Mouse (Mus musculus) midbrain, embryonic 13.5 days (tissue): ENCODE measurements at regions not wholly inside any gene's neighbourhood (a gene's known extent, or its start where the extent isn't known, plus 50 kb on each side); places are given as distances from the start of the nearest gene placed in this dataset.
"Not testable (repeated sequence)": the region's sequence is repeated elsewhere in the genome, so short reads cannot be mapped to it uniquely, and the experiment has no call there.

Source experiments
- ATAC-seq: fragments of 200-750 bp; cut with Nextera tagmentation; 2 replicates; pipeline ENCODE4 v1.8.0; 2017; ENCODE audit warnings: mild to moderate bottlenecking, moderate TSS enrichment, moderate library complexity
- H3K27ac ChIP-seq: fragments of 300-500 bp; sonication (generic); 2 replicates; pipeline ENCODE4 v1.5.1; 2015; ENCODE audit warnings: inconsistent platforms, mild to moderate bottlenecking, moderate library complexity
- H3K27me3 ChIP-seq: fragments of 300-500 bp; sonication (generic); 2 replicates; pipeline ENCODE4 v1.6.1; 2015; ENCODE audit warnings: mild to moderate bottlenecking, inconsistent platforms
- H3K36me3 ChIP-seq: fragments of 300-500 bp; sonication (generic); 2 replicates; pipeline ENCODE4 v1.6.1; 2015; ENCODE audit warnings: mild to moderate bottlenecking, inconsistent platforms
- H3K4me1 ChIP-seq: fragments of 300-500 bp; sonication (generic); replicated peaks from 2 replicates; pipeline ENCODE4 v1.6.1; 2015; ENCODE audit warnings: inconsistent platforms
- H3K4me2 ChIP-seq: fragments of 300-500 bp; sonication (generic); replicated peaks from 2 replicates; pipeline ENCODE4 v1.6.1; 2015; ENCODE audit warnings: moderate library complexity, mild to moderate bottlenecking, inconsistent platforms
- H3K4me3 ChIP-seq: fragments of 300-500 bp; sonication (generic); replicated peaks from 2 replicates; pipeline ENCODE4 v1.5.1; 2015; ENCODE audit warnings: mild to moderate bottlenecking, inconsistent platforms
- H3K9ac ChIP-seq: fragments of 300-500 bp; sonication (generic); replicated peaks from 2 replicates; pipeline ENCODE4 v1.6.1; 2015; ENCODE audit warnings: mild to moderate bottlenecking, inconsistent platforms
- H3K9me3 ChIP-seq: fragments of 300-500 bp; sonication (generic); 2 replicates; pipeline ENCODE4 v1.6.1; 2016; ENCODE audit warnings: mild to moderate bottlenecking, inconsistent platforms
- WGBS: fragments of 180-500 bp; shearing (Covaris S2); methylation state at CpG from one replicate; pipeline ENCODE4 v1.1.7; 2015; 5-methylcytosine and 5-hydroxymethylcytosine counted together

DNA sequence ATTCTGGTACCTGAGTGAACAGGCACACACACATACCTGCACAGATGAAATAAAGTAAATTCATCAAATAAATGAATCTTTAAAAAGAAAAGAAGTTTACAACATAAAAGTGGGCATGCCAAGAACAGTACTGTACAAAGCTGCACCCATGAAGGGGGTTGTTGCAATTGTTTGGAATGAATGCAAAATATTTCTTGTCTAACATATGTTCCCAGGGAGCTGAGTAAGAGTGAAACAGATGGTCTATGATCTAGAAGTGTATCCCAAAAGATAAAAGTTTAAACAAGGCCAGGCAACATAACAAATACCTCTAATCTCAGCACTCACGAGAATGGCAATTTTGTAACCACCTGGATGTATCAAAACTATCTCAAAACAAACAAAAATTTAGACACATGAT is 1685.5 kb upstream of the Dsel start:
- H3K4me1 ChIP-seq, result no peaks in the 10 kb centered on the region
- no peak overlapping the region for H3K27ac ChIP-seq
- H3K36me3 ChIP-seq, result no peaks in the 10 kb centered on the region
- no peaks in the 10 kb centered on the region for H3K9me3 ChIP-seq
- H3K27me3 ChIP-seq, result no peaks in the 10 kb centered on the region
- ATAC-seq, result no peak
- WGBS, result 86% methylated on average over 1 of the region's 1 CpGs
- H3K4me2 ChIP-seq, result no peak overlapping the region
- H3K4me3 ChIP-seq, result no peak overlapping the region
- no peak overlapping the region for H3K9ac ChIP-seq

DNA sequence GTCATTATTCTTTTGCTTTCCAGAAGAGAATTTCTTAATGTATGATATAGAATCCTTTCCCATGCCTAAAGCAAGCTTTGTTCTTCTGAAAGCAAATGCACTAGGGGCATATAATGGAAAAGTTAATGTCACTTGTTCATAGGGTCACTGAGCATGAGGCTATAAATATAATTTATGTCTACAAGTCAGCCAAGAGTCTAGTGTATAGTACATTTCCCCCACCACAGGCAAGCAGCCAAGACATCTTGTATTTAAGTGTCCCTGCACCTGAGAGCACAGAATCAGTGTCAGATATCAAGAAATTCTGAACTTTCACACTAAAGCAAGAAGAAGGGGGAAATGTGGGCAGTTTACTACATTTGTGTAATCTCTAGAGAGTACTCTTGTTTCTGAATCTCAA is 1675.3 kb upstream of the Dsel start:
- Histone ChIP-seq H3K27me3 (no peaks in the 10 kb centered on the region), H3K27ac (no peak overlapping the region), H3K36me3 (no peaks in the 10 kb centered on the region), H3K9me3 (no peaks in the 10 kb centered on the region), H3K4me2 (no peak overlapping the region), H3K4me1 (no peaks in the 10 kb centered on the region), H3K4me3 (no peak overlapping the region), H3K9ac (no peak overlapping the region)
- ATAC-seq, result no peak

DNA sequence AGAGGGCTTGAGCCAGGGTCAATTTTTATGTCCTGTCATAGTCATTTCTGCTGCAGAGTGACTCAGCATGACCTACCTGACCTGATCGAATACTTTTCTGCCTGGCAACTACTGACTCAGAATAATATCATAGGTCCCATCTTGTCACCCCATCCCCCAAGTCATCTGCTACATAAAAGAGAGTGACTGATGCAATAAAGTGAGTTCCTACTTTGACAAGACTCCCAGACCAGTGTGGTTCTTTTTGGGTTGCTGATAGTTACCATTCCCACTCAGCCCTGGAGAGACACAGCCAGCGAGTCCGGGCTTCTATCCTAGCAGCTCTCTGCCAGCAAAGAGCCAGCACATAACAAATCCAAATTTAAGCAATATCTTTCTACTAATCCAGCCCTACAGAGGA is 1665.8 kb upstream of the Dsel start:
- WGBS, result 91% methylated on average over 3 of the region's 3 CpGs
- H3K9ac ChIP-seq, result no peak overlapping the region

DNA sequence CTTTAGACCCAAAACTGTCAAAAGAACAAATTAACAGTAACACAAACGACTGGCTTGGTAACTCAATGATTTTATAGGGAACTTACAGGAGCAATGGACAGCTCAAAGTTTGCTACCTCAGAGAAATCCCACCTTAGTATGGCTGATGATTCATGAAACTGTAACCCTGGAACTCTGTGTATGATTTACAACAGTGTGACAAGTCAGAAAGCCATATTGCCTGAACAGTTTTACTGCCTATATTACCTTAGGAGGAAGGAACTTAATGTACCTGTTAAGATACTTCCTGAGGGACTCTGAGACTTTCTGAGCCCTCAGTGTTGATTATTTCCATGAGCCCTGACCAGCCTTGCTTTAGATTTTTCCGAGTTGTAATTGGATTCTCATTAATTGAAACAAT is 1631.3 kb upstream of the Dsel start:
- Histone ChIP-seq H3K9me3 (no peaks in the 10 kb centered on the region), H3K4me2 (no peak overlapping the region), H3K4me3 (no peak overlapping the region), H3K36me3 (no peaks in the 10 kb centered on the region), H3K9ac (no peak overlapping the region), H3K27ac (no peak overlapping the region), H3K27me3 (no peaks in the 10 kb centered on the region), H3K4me1 (no peaks in the 10 kb centered on the region)
- no peak for ATAC-seq
- 67% methylated on average over 2 of the region's 2 CpGs for WGBS

More for the DNA sequence above, 1665.8 kb upstream of the Dsel start:
- Histone ChIP-seq H3K9me3 (no peaks in the 10 kb centered on the region), H3K4me3 (no peak overlapping the region), H3K36me3 (no peaks in the 10 kb centered on the region), H3K4me1 (no peaks in the 10 kb centered on the region), H3K27me3 (no peaks in the 10 kb centered on the region), H3K4me2 (no peak overlapping the region), H3K27ac (no peak overlapping the region)
- no peak for ATAC-seq

DNA sequence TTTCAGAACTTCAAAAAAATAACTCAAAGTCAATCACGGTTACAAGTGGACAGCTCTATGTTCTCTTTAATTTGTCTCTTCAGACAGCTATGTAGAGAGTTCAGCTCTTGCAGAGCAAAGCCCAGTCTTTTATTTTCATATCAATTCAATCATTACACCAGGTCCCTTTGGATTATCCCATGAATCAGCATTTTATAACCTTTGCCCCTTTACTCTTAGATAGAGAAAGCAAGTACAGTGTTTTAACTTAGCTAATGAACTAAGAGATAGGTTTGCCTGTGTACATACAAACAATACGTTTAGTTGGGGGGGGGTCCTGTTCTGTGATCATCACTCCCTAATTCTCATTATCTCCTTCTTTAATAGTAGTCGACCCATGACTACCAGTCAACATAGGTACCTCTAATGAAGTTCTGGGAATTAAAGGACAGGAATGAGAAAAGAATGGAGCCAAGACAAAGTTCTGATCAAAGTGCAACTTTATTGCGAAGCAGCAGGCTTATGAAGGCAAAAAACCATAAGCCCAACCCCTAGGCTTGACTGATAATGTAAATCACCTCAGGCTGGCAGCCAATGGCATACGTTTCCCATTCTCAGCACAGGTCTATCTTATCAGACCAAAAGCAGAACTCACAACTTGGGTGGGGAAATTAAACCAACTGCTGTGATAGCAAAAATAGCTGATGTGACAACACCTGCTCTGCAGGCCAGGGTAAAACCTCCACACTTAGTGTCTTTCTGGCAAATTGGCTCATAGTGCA is 1625.7 kb upstream of the Dsel start:
- Histone ChIP-seq H3K36me3 (no peaks in the 10 kb centered on the region), H3K4me1 (no peaks in the 10 kb centered on the region), H3K27ac (no peak overlapping the region), H3K27me3 (no peaks in the 10 kb centered on the region), H3K9ac (no peak overlapping the region), H3K4me3 (no peak overlapping the region), H3K9me3 (no peaks in the 10 kb centered on the region), H3K4me2 (no peak overlapping the region)
- no peak for ATAC-seq
- 88% methylated on average over 5 of the region's 5 CpGs for WGBS

DNA sequence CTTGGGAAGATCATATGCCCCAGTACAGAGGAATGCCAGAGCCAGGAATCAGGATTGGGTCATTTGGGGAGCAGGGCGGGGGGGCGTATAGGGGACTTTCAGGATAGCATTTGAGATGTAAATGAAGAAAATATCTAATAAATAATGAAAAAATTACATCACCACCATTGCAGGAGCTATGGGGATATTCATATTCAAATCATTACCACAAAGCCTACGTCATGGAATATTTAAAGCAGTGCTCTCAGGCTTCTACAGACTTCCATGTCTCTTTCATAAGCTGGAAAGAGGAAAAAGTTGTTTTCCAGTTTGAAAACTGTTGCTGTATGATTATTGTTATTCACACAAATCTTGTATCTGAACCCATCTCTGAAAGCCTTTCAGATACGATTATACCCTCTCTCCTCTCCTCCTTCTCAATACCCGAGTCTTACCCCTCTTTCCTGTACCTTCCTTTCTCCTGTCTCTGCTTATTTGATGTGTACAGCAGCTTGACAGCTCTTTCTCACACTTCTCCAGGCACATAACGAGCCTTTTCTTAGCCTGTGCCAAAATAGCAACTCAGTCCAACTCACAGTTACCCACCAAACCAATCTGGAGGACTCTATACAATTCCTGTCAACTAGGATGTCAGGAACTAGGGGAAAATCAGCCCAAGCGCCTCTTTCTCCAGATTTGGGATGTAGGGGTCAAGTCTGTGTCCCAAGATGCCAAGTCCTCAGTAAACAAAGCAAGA is 1592.0 kb upstream of the Dsel start:
- Histone ChIP-seq H3K4me1 (no peaks in the 10 kb centered on the region), H3K27me3 (no peaks in the 10 kb centered on the region), H3K4me2 (no peak overlapping the region), H3K27ac (no peak overlapping the region), H3K4me3 (no peak overlapping the region), H3K36me3 (no peaks in the 10 kb centered on the region), H3K9ac (no peak overlapping the region), H3K9me3 (no peaks in the 10 kb centered on the region)
- 70% methylated on average over 7 of the region's 7 CpGs for WGBS
- ATAC-seq, result no peak

DNA sequence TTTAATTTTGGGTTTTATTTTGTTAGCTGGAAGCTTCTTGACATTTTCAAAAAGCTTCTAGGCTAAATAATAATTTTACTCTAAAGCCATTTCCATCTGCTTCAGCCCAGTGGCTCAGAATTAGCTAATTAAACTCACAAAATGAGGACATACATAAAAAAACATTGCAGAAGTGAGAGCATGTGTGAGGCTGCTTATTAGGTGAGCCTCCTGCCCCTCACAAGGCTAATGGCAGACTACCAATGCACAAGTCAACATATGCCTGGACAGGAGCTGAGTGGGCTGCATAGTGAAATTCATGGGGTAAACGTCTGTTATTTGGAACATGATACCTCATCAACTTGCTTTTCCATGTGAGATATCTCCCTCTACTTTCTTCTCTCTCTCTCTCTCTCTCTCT is 1569.0 kb upstream of the Dsel start:
- no peak overlapping the region for H3K9ac ChIP-seq
- H3K4me1 ChIP-seq, result no peaks in the 10 kb centered on the region
- H3K9me3 ChIP-seq, result no peaks in the 10 kb centered on the region
- no peak overlapping the region for H3K4me3 ChIP-seq
- H3K27ac ChIP-seq, result no peak overlapping the region
- ATAC-seq, result no peak
- H3K4me2 ChIP-seq, result no peak overlapping the region
- no peaks in the 10 kb centered on the region for H3K27me3 ChIP-seq
- no peaks in the 10 kb centered on the region for H3K36me3 ChIP-seq
- WGBS, result 75% methylated on average over 1 of the region's 1 CpGs

DNA sequence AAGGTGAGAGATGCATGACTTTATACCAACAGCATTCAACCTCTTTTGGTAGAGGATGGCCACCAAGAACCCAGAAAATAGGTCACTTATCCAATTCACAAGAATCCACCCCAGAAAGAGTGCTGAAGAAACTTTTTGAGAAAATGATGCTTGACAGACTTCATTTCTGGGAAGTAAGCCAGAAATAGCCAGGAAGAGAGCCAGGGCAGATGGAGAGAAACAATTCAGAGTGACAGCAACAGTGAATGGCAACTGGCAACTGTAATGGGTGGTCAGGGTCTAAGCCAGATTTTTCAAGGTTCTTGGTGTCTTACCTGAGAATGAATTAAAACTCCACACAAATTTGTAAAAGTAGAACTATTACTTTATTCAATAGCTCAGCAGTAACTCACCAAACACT is 1566.5 kb upstream of the Dsel start:
- no peak for ATAC-seq
- Histone ChIP-seq H3K27ac (no peak overlapping the region), H3K4me3 (no peak overlapping the region), H3K4me1 (no peaks in the 10 kb centered on the region), H3K36me3 (no peaks in the 10 kb centered on the region), H3K9ac (no peak overlapping the region), H3K27me3 (no peaks in the 10 kb centered on the region), H3K9me3 (no peaks in the 10 kb centered on the region), H3K4me2 (no peak overlapping the region)

DNA sequence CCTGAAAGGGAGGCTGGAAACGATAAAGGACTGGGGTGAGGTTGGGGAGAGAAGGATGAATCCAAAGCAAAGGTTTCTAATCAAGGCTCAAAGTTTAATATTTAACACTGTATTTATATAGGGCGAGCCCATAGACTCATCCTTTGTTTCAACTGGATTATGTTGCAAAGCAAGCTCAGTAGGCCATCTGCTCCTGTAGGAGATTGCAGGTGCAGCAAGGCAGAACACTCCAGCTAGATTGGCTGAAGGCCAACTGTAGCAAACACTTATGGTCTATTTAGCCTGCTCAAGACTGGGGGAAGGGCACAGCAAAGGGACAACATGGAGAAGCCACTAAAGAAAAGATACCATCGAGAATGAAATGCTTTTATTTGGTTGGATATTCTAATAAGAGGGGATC is 1548.1 kb upstream of the Dsel start:
- no peak for ATAC-seq
- WGBS, result 80% methylated on average over 3 of the region's 3 CpGs

DNA sequence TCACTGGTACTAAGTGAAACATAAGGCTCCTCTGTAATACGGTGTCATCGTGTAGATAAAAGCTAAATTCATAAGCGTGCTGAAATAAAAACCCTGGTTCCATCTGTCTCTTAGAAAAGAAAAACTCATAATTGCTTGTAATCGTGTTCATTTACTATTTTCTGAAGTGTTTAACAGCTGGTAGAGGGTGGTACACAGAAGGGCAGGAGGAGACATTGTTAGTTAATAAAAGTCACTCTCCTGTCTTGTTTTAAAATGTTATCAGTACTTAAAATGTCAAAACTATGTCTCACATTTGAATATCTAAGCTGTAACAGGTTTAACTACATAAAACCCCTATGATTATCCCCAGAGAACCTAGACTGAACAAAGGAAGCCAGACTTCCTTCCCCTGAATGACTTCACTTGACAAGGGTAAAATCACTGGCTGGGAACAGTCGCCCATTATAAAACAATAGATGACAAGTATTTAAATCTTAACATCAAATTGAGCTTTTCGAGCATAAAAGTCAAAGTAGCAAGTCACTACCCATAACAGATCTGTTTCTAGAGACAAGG is 1530.6 kb upstream of the Dsel start:
- WGBS, result 87% methylated on average over 6 of the region's 6 CpGs

More for the DNA sequence above, 1548.1 kb upstream of the Dsel start:
- Histone ChIP-seq H3K4me1 (no peaks in the 10 kb centered on the region), H3K4me2 (no peak overlapping the region), H3K36me3 (no peaks in the 10 kb centered on the region), H3K27ac (no peak overlapping the region), H3K4me3 (no peak overlapping the region), H3K9ac (no peak overlapping the region), H3K9me3 (no peaks in the 10 kb centered on the region), H3K27me3 (no peaks in the 10 kb centered on the region)

DNA sequence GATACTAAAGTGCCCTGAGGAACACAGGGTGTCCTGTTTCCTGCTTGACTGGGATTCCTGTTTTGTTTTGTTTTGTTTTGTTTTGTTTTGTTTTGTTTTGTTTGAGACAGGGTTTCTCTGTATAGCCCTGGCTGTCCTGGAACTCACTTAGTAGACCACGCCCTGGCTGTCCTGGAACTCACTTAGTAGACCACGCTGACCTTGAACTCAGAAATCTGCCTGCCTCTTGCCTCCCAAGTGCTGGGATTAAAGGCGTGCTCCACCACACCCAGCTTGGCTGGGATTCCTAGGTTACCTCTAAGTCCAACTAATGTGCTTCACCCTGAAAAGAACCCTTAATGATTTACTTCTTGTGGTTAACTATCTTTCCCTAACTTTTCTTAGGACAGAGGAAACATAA is 1529.6 kb upstream of the Dsel start:
- H3K27ac ChIP-seq, ATAC-seq, H3K9me3 ChIP-seq, H3K9ac ChIP-seq, H3K4me2 ChIP-seq, H3K36me3 ChIP-seq, H3K4me1 ChIP-seq, H3K27me3 ChIP-seq, H3K4me3 ChIP-seq: not testable (repeated sequence)
- 73% methylated on average over 3 of the region's 3 CpGs for WGBS

More for the DNA sequence above, 1530.6 kb upstream of the Dsel start:
- no peaks in the 10 kb centered on the region for H3K27me3 ChIP-seq
- no peak overlapping the region for H3K4me3 ChIP-seq
- no peak overlapping the region for H3K4me2 ChIP-seq
- no peak for ATAC-seq
- H3K9ac ChIP-seq, result no peak overlapping the region
- H3K4me1 ChIP-seq, result no peaks in the 10 kb centered on the region
- H3K36me3 ChIP-seq, result no peaks in the 10 kb centered on the region
- no peak overlapping the region for H3K27ac ChIP-seq
- H3K9me3 ChIP-seq, result no peaks in the 10 kb centered on the region

DNA sequence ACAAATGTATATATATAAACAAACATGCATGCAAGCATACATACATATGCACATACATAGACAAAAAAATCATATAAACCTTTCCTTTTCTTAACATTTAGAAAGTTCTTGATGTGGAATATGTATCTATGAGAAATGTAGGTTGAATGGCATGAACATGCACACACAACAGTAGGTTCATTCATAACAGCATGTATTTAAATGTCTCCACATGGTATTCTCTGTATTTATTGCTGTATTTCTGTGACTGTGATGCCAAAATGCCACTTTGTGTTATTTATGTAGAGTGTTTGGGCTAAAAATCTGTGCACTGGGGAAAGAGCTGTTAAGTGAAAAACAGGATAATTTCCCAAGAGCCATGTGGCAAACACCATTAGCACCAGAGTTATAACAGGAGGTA is 1528.2 kb upstream of the Dsel start:
- ATAC-seq, result no peak

More for the DNA sequence above, 1528.2 kb upstream of the Dsel start:
- Histone ChIP-seq H3K4me3 (no peak overlapping the region), H3K27ac (no peak overlapping the region), H3K9ac (no peak overlapping the region), H3K27me3 (no peaks in the 10 kb centered on the region), H3K4me2 (no peak overlapping the region), H3K4me1 (no peaks in the 10 kb centered on the region), H3K36me3 (no peaks in the 10 kb centered on the region), H3K9me3 (no peaks in the 10 kb centered on the region)
